Mouse (Mus musculus) layer of hippocampus, adult 9-11 months (tissue): Measurements from ENCODE around the gene 1700019N19Rik.
A peak's percentile ranks its signal among the peaks of the same experiment; 100 is the strongest.

Experiments
- DNase-seq: peaks from one replicate; pipeline ENCODE4 v3.0.0; 2022

Gene 1700019N19Rik

GRCm38 (mm10) chr19:58805191-58805779 lies 11.0 kb upstream of the 1700019N19Rik start:
- peak; percentile 71 for DNase-seq

GRCm38 (mm10) chr19:58795114-58795669 lies 931 bp upstream of the 1700019N19Rik start:
- DNase-seq: no peak

DNA sequence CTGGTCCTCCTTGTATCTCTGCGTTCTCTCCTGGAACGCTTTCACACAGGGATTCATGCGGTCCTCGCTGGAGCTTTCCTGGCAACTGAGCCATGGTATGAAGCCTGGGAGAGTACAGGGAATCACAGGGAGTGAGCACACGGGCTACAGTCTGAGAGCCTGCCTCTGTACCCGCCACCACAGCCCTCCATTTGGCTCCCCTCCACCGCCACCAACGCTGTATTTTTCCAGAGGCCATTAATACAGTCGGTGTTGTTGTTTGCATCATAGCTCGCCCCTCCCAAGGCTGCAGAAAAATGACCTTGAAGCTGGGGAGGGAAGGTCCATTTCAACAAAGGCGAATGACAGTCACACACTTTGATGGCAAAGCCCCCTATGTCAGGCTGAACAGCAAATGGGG lies 5.1 kb downstream of the 1700019N19Rik start:
- peak; percentile 56 for DNase-seq

DNA sequence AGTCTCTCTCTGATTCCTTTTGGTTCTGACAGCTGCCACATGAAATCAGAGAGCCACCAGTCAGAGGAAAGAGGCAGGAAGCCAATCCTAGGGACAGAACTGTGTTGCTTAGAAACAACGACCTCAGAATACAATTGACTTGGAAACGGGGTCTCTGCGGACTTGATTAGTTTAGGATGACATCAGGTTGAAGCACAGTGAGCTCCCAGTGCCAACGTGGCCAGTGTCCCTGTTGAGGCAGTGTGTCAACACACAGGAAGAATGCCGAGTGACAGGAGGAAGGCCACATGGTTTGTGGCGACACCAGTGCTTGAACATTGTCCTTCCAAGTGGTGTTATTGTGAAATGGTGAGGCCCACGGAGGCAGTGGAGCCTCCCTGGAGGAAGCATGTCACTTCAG lies 10.3 kb downstream of the 1700019N19Rik start:
- peak; percentile 51 for DNase-seq

DNA sequence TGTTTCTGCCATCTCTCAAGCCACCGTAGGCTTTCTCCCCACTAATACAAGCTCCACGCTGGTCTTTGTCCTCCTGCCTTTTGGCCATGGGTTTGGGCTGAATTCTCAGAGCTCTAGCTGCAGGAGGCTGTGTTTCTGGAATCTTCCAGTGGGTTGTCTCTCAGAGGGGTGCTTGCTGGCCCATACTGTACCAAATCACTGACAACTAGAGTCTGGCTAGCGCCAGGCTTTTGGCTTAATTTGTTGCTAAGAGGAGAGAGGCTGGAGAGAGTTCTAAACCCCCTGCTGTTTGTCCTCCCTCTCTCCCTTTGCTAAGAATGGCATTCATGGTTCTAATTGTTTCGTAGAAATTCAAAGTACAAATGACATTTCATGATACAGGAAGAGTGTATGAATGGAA lies 12.7 kb downstream of the 1700019N19Rik start:
- no peak for DNase-seq

DNA sequence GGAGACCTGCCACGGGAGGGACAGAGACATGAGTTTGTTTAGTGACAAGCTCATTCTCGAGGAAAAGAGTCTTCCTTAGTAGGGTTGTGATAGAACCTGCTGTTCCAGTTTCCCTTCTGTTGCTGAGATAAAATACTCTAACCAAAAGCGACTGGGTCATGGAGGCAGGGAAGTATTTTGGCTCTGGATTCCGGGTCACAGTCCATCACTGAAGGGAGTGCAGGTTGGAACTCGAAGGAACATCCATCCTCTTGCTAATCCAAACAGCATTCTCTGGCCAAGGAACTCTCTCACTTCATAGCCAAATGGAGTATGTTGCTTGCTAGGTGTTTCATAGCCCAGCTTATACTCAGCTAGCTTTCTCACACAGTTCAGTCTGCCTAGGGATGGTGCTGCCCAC lies 17.8 kb downstream of the 1700019N19Rik start:
- no peak for DNase-seq

GRCm38 (mm10) chr19:58767329-58767728 lies 26.9 kb downstream of the 1700019N19Rik start:
- no peak for DNase-seq

DNA sequence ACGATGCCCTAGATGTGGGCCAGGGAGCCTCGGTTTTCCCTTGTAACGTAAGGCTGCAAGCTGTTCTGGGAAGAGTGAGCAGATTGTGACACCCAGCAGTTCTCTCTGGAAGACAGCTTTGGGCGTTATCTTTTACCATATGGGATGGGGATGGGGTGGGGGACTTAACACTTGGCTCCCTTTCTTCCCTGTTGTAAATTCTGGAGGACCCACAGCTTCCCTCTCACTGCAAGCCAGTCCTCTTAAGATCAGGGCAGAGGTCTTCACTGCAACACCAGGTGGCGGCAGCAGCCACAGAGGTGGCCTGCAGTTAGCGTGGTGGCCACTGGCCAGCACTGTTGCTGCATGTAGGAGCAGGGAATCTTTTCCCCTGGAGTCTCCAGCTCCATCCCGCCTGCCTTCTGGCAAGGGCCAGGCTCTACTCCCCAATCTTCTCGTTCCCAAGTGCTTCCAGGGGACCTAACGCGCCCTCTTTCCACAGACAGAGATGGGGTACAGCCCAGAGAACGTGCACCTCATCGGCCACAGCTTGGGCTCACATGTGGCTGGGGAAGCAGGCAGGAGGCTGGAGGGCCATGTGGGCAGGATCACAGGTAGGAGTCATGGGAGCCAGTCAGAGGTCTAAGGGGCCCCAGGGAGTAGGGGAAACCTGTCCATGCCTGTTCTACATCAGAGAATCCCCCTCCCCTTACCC lies 31.3 kb downstream of the 1700019N19Rik start:
- peak; percentile 62 for DNase-seq

DNA sequence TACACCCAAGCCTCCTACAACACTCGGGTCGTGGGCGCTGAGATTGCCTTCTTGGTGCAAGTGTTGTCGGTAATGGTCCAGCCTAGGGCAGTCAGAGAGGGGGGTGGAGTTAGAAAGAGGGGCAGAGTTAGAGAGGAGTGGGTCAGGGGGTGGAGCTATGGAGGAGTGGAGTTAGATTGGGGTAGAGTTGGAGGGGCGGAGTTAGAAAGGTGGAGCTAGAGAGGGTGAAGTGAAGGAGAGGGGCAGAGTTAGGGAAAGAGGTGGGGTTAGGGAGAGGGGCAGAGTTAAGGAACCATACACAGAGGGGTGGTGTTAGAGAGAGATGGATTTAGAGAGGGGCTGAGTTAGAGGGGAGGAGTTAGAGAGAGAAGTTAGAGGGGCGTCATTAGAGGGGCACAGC lies 31.9 kb downstream of the 1700019N19Rik start:
- no peak for DNase-seq

- no peak for DNase-seq
These were observed 34.8 kb downstream of the 1700019N19Rik start, which contains the start of gene Pnliprp2 for GRCm38 (mm10) chr19:58759423-58759822. TSS of gene Pnliprp2 (plus strand) at chr19:58759719.

GRCm38 (mm10) chr19:58758871-58759270 lies 35.4 kb downstream of the 1700019N19Rik start:
- no peak for DNase-seq

- no peak for DNase-seq
These were observed 42.8 kb downstream of the 1700019N19Rik start for GRCm38 (mm10) chr19:58751504-58751903.

- peak; percentile 9 for DNase-seq
These were observed 43.4 kb downstream of the 1700019N19Rik start for GRCm38 (mm10) chr19:58750822-58751221.

DNA sequence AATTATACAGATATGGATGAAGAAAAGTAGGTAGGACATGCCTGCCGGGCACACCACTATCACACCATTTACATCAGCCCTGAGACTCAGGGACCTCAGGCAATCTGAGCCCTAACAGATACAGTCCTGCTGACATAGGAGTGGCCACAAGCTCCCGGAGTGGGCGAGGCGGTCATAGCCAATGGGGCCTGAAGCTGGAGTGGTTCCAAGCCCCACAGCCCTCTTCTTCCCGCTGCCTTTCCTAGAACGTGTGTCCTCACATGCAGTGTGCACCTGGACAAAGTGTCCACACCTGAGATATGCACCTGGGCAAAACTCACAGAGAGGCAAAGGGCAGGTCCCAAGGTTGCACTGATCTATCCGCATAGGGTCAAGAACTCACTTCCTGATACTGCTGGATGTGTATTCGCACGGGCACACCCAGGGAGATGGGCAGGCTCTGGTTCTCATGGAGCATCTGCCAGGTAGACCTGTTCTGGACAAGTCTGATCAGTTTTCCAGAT lies 46.7 kb downstream of the 1700019N19Rik start:
- DNase-seq: no peak

- no peak for DNase-seq
These were observed 50.5 kb downstream of the 1700019N19Rik start for GRCm38 (mm10) chr19:58743736-58744135.

DNA sequence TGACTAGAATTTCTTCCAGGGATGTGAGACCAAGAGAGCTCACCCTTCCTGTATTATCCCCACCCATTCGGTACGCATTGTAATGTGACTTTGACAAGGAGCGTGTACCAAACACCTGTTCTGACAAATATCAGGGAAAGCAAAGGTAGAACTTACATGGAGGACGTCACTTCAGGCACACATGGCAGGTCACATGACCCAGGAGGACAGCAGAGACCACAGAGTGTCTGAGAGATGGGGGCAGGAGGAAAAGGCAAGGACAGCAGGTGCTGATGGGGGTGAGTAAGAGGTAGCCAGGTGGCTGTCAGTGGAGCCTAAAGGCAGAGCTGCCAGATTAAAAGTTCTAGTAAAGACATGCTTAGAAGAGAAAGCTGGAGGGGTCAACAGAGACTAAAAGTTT lies 51.5 kb downstream of the 1700019N19Rik start:
- no peak for DNase-seq

DNA sequence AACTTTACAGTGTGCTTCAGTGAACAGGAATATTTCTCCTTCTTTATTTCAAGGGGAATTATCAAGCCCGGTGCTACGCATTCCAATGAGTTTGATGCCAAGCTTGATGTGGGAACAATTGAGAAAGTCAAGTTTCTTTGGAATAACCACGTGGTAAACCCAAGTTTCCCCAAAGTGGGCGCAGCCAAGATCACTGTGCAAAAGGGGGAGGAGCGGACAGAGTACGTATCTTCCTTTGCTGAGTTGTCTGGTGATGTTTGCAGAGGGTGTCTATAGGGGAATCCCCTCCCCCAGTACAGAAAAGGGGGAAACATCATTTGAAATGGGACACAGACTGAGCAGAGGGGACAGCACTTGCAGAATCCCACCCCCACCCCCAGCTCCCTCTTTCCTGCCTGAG lies 53.2 kb downstream of the 1700019N19Rik start:
- DNase-seq: no peak

- DNase-seq: no peak
These were observed 56.1 kb downstream of the 1700019N19Rik start for GRCm38 (mm10) chr19:58738111-58738510.
